Mouse (Mus musculus) testis, adult 2 months (tissue): ENCODE data around the gene Tmem104. TPM values are rescaled to one million over a fixed set of nuclear protein-coding genes. Genes with fewer than 3 reads are reported as not detected.

Experiments
- H3K27ac ChIP-seq: fragments of 200-500 bp; 2 replicates; pipeline ENCODE4 v1.5.1; 2012; ENCODE audit warnings: low read depth, low read length; ENCODE audit not compliant: control insufficient read depth, insufficient read depth
- H3K27me3 ChIP-seq: fragments of 200-500 bp; 2 replicates; pipeline ENCODE4 v1.6.1; 2012; ENCODE audit warnings: mild to moderate bottlenecking, low read length, moderate library complexity; ENCODE audit not compliant: control insufficient read depth, insufficient read depth
- H3K36me3 ChIP-seq: fragments of 200-500 bp; 2 replicates; pipeline ENCODE4 v1.6.1; 2012; ENCODE audit warnings: mild to moderate bottlenecking, low read length; ENCODE audit not compliant: control insufficient read depth, insufficient read depth
- H3K4me1 ChIP-seq: fragments of 200-500 bp; 2 replicates; pipeline ENCODE4 v1.6.1; 2012; ENCODE audit warnings: low read length; ENCODE audit not compliant: control insufficient read depth, insufficient read depth
- H3K4me3 ChIP-seq: fragments of 200-500 bp; 2 replicates; pipeline ENCODE4 v1.5.1; 2012; ENCODE audit warnings: low read depth, mild to moderate bottlenecking, low read length, moderate library complexity, mixed read lengths; ENCODE audit not compliant: control insufficient read depth
- CTCF ChIP-seq: fragments of 200-500 bp; IDR thresholded peaks from 2 replicates; pipeline ENCODE4 v1.5.1; 2012; ENCODE audit warnings: low read depth, mild to moderate bottlenecking, inconsistent platforms, low read length, moderate library complexity; ENCODE audit not compliant: control insufficient read depth, insufficient read depth, insufficient replicate concordance
- POLR2A ChIP-seq: fragments of 200-500 bp; IDR thresholded peaks from 2 replicates; pipeline ENCODE4 v1.6.1; 2012; ENCODE audit warnings: low read depth, mild to moderate bottlenecking, inconsistent platforms, low read length, moderate library complexity; ENCODE audit not compliant: control insufficient read depth
- polyA plus RNA-seq: library from polyadenylated mRNA; depleted of rRNA; stranded (reverse); fragments of >200 nt; gene quantifications from 2 replicates; pipeline ENCODE4 v1.2.3, GENCODE M21; 2012

Tmem104 gene
- polyA plus RNA-seq, 1 experiment, result 9.0 TPM

GRCm38 (mm10) chr11:115247945-115248344 is 60.7 kb downstream of the Tmem104 start:
- TF ChIP-seq CTCF, result no peak
- TF ChIP-seq POLR2A, result no peak
- Histone ChIP-seq H3K27ac (no peak overlapping the region), H3K4me1 (peaks cover 14% of the 10 kb centered on the region), H3K4me3 (no peak overlapping the region), H3K36me3 (no peaks in the 10 kb centered on the region), H3K27me3 (no peaks in the 10 kb centered on the region)

DNA sequence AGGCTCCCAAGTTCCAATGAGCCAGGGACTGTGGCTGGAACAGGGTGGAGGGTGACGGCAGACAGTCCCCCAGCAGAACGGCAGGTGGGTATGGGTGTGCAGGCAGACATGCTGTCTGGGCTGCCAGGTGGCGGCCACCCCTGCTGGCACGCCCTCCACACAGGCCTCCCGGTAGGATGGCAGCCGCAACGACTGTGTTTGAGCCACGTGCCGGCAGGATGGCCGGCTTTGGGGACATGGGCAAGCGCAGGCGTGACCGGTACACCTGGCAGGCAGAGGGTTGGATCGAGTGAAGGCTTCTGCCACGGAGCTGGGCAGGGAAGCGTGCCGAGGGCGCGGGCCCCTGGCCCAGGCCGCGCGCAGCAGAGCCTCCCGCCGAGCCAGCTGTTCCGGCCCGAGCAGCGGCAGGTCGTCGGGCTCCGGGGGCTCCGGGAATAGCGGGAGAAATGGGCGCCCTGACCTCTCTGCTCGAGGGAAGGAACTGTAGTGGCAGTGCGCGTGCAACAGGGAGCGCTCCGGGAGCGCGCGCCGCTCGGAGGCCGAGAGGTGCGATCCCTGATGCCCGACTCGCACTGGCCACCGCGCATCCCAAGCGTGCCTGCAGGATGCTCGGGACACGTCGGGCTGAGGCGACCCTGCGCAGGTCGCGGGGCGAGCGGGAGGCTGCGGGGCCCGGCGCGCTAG is 62.6 kb downstream of the Tmem104 start:
- Histone ChIP-seq H3K27ac (no peak overlapping the region), H3K36me3 (no peaks in the 10 kb centered on the region), H3K27me3 (no peaks in the 10 kb centered on the region), H3K4me1 (peaks cover 14% of the 10 kb centered on the region), H3K4me3 (peak overlapping the region; percentile 5)
- no peak for TF ChIP-seq CTCF

DNA sequence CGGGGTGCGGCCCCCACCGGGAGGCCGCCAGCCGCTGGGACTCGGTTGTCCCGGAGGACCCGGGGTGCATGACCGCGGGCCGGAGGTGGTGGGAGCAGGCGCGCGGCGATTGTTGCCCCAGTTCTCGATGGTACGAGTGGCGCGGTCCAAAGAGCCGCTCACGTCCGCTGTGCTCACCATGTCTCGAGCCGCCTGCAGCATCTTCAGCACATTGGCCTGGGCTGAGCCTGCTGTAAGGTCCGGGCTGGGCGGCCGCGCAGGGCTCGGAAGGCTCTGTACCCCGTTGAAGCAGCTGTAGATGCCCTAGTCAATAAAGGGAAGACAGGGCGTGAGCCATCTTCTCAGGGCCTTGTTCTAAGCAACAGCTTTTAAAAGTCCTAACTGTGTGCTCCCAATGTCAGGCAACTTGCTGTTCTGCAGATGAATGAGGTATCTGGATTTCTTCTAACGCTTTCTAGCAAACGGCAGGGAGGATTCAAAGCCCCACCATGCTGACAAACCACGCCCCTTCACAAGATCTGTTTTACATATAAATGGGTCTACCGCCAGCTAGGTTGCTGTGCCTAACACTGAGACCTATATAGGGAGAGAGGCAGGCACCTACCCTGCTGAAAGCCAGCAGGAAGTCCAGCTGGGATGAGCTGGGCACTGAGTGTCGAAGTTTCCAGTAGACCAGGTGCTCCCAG is 63.3 kb downstream of the Tmem104 start:
- peaks cover 14% of the 10 kb centered on the region for H3K4me1 ChIP-seq
- H3K27me3 ChIP-seq, result no peaks in the 10 kb centered on the region
- peak overlapping the region; percentile 64 for H3K27ac ChIP-seq
- peak overlapping the region; percentile 5 for H3K4me3 ChIP-seq
- no peaks in the 10 kb centered on the region for H3K36me3 ChIP-seq
- TF ChIP-seq POLR2A (no peak), CTCF (no peak)

GRCm38 (mm10) chr11:115251258-115251657 is 64.0 kb downstream of the Tmem104 start:
- H3K27ac ChIP-seq, result peak overlapping the region; percentile 64
- no peaks in the 10 kb centered on the region for H3K27me3 ChIP-seq
- peaks cover 14% of the 10 kb centered on the region for H3K4me1 ChIP-seq
- no peak overlapping the region for H3K4me3 ChIP-seq
- no peaks in the 10 kb centered on the region for H3K36me3 ChIP-seq
- TF ChIP-seq POLR2A, result no peak
- TF ChIP-seq CTCF, result no peak

DNA sequence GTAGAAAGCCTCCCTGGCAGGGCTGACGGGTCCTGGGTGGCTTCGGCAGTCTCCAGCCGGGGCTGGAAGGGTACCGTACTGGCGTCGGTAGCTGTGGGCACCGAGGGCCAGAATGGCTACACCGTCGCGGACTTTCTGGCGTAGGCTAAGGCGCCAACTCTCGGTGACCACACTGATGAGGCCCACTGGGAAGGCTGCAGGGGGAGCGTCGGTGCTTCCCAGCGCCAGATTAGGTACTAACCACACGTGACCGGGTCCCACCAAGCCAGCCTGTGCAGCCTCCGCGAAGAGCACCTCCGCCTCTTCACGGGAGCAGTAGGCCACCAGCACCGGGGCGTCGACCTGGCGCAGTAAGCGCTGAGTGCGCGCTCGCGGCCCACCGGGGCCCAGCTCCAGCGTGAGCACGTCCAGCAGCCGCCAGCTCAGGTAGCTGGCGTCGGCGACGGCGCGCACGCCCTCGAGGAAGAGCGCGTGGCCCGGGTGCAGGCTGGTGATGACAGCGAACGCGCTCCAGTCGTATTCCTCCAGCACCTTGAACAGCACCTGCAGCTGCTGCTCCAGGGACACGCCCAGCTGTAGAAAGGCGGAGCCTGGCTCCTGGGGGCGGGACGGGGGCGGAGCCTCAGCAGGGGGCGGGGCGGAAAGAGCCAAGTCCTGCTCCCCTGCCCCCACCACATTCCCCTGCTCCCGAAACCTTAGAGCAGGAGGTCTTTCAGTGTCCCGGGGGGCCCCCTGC is 70.7 kb downstream of the Tmem104 start:
- Histone ChIP-seq H3K27me3 (no peaks in the 10 kb centered on the region), H3K4me1 (peaks cover 8% of the 10 kb centered on the region), H3K36me3 (no peaks in the 10 kb centered on the region), H3K27ac (no peak overlapping the region), H3K4me3 (peak overlapping the region; percentile 26)
- TF ChIP-seq POLR2A (no peak), CTCF (no peak)

- TF ChIP-seq POLR2A (no peak), CTCF (no peak)
- Histone ChIP-seq H3K36me3 (no peaks in the 10 kb centered on the region), H3K27me3 (no peaks in the 10 kb centered on the region), H3K27ac (no peak overlapping the region), H3K4me1 (peaks cover 8% of the 10 kb centered on the region), H3K4me3 (no peak overlapping the region)
Measured at GRCm38 (mm10) chr11:115259134-115259533, 71.8 kb downstream of the Tmem104 start.

DNA sequence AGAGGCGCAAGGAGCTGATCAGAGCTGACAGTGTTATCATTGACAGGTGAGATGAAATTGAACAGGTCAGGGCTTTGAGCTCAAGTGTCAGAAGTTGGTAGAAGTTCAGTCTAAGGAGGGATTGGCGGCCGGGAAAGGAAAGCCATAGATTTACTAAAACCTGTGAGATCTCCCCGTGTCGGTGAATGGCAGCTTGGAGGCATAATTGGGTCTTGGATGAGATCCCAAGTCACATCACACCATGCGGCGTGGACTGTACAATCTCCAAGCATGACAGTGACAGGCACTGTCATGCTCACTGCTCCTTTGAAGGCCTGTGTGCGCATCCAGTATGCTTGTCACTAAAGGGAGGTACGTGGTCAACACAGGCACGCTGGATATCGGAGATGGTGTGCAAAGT is 75.7 kb downstream of the Tmem104 start:
- Histone ChIP-seq H3K4me1 (peaks cover 22% of the 10 kb centered on the region), H3K27me3 (no peaks in the 10 kb centered on the region; the same call in 1 of the 2 replicates), H3K36me3 (no peaks in the 10 kb centered on the region), H3K4me3 (no peak overlapping the region), H3K27ac (no peak overlapping the region)
- TF ChIP-seq CTCF (no peak), POLR2A (no peak)
